Mouse (Mus musculus) C2C12 (cell line): Measurements from ENCODE around the gene Gm6034.
"Not testable (repeated sequence)": the region's sequence is repeated elsewhere in the genome, so short reads cannot be mapped to it uniquely, and the experiment has no call there.

Experiments used
- CTCF ChIP-seq: IDR thresholded peaks from one replicate; pipeline ENCODE4 v1.5.1; 2011; ENCODE audit not compliant: control insufficient read depth, insufficient read depth, insufficient read length
- MAX ChIP-seq: IDR thresholded peaks from one replicate; pipeline ENCODE4 v1.6.1; 2011; ENCODE audit warnings: mild to moderate bottlenecking, control low read depth
- USF1 ChIP-seq: IDR thresholded peaks from one replicate; pipeline ENCODE4 v1.6.1; 2011; ENCODE audit warnings: low read depth, mild to moderate bottlenecking, control low read depth, moderate library complexity

GRCm38 (mm10) chr17:36042055-36042454 is 706 bp upstream of the Gm6034 start:
- TF ChIP-seq USF1, CTCF, MAX: not testable (repeated sequence)
